Mouse (Mus musculus): ENCODE measurements around the gene Thoc6. TPM values are rescaled to one million over a fixed set of nuclear protein-coding genes. Genes with fewer than 3 reads are reported as not detected.

Gene Thoc6
- total and polyA plus RNA-seq, 2 experiments from 2014 or later: 23.2 to 35.2 TPM

GRCm38 (mm10) chr17:23627813-23628212 is 45.9 kb downstream of the Thoc6 start:
- Histone ChIP-seq H3K9ac (replicated peaks; ENCODE audit: low read depth, low read length) (no peak overlapping the region), H3K4me1 (ENCODE audit: control insufficient read depth, insufficient read depth) (no peaks in the 10 kb centered on the region), H3K4me2 (ENCODE audit: low read depth, low read length) (no peak overlapping the region), H3K9me3 (replicated peaks; ENCODE audit: control insufficient read depth, low read length) (no peaks in the 10 kb centered on the region), H3K27ac (ENCODE audit: low read depth) (no peak overlapping the region), H3K27me3 (ENCODE audit: control insufficient read depth, insufficient read depth, low read length) (0 out of 2 replicates have a peak, but pooled peaks cover 9% of the 10 kb centered on the region), H3K4me3 (ENCODE audit: low read depth, low read length) (no peak overlapping the region), H3K36me3 (replicated peaks; ENCODE audit: control insufficient read depth, insufficient read depth, low read length) (no peaks in the 10 kb centered on the region)
- WGBS: 33% methylated on average over 7 of the region's 7 CpGs
- ATAC-seq (ENCODE audit: insufficient read depth, low read depth) (no peak), DNase-seq (ENCODE audit: low spot score) (no peak)
- TF ChIP-seq EP300 (IDR thresholded peaks at IDR 0.05; ENCODE audit: low read depth): no peak
- TF ChIP-seq CTCF (IDR thresholded peaks at IDR 0.05; ENCODE audit: low read depth): no peak

- Histone ChIP-seq H3K4me3 (ENCODE audit: low read depth, low read length) (no peak overlapping the region), H3K9ac (replicated peaks; ENCODE audit: low read depth, low read length) (no peak overlapping the region), H3K27ac (ENCODE audit: low read depth) (no peak overlapping the region), H3K4me1 (ENCODE audit: control insufficient read depth, insufficient read depth) (no peaks in the 10 kb centered on the region), H3K4me2 (ENCODE audit: low read depth, low read length) (no peak overlapping the region), H3K27me3 (ENCODE audit: control insufficient read depth, insufficient read depth, low read length) (peaks cover 27% of the 10 kb centered on the region), H3K9me3 (replicated peaks; ENCODE audit: control insufficient read depth, low read length) (no peaks in the 10 kb centered on the region), H3K36me3 (replicated peaks; ENCODE audit: control insufficient read depth, insufficient read depth, low read length) (no peaks in the 10 kb centered on the region)
- DNase-seq (ENCODE audit: low spot score): no peak
- ATAC-seq (ENCODE audit: insufficient read depth, low read depth): no peak
- WGBS: 32% methylated on average over 7 of the region's 7 CpGs
- TF ChIP-seq CTCF (IDR thresholded peaks at IDR 0.05; ENCODE audit: low read depth) (no peak), EP300 (IDR thresholded peaks at IDR 0.05; ENCODE audit: low read depth) (no peak)
Measured at GRCm38 (mm10) chr17:23620351-23620750, 53.3 kb downstream of the Thoc6 start.

Other genes starting within 250 kb of the Thoc6 start
- gene Vmn2r117, start 194.2 kb downstream of the Thoc6 start, total RNA-seq (2014; rRNA removed; ENCODE audit: low replicate concordance): not detected in 2 replicates
- gene Vmn2r117, start 194.2 kb downstream of the Thoc6 start, polyA plus RNA-seq (2015; fragmentation: Nextera tagmentation; extraction: Ambion mirVana): not detected in 2 replicates
- gene Zfp213, start 109.6 kb downstream of the Thoc6 start, total RNA-seq (2014; rRNA removed; ENCODE audit: low replicate concordance): 12.6 and 21.4 TPM in 2 replicates
- gene Zfp213, start 109.6 kb downstream of the Thoc6 start, polyA plus RNA-seq (2015; fragmentation: Nextera tagmentation; extraction: Ambion mirVana): 9.6 and 9.8 TPM in 2 replicates
- 17.9 and 18.5 TPM in 2 replicates for gene Zfp13, start 74.4 kb downstream of the Thoc6 start, total RNA-seq (2014; rRNA removed; ENCODE audit: low replicate concordance)
- gene Zfp13, start 74.4 kb downstream of the Thoc6 start, polyA plus RNA-seq (2015; fragmentation: Nextera tagmentation; extraction: Ambion mirVana): 5.3 and 6.4 TPM in 2 replicates
- gene Zscan10, start 73.0 kb downstream of the Thoc6 start, total RNA-seq (2014; rRNA removed; ENCODE audit: low replicate concordance): not detected in 2 replicates
- gene Zscan10, start 73.0 kb downstream of the Thoc6 start, polyA plus RNA-seq (2015; fragmentation: Nextera tagmentation; extraction: Ambion mirVana): not detected in 2 replicates
- gene Mmp25, start 28.6 kb downstream of the Thoc6 start, total RNA-seq (2014; rRNA removed; ENCODE audit: low replicate concordance): 0.19 and 0.88 TPM in 2 replicates
- gene Mmp25, start 28.6 kb downstream of the Thoc6 start, polyA plus RNA-seq (2015; fragmentation: Nextera tagmentation; extraction: Ambion mirVana): 0.15 and 0.25 TPM in 2 replicates
- gene Bicdl2, start 13.4 kb downstream of the Thoc6 start, total RNA-seq (2014; rRNA removed; ENCODE audit: low replicate concordance): not detected in 2 replicates
- 0.05 and 0.10 TPM in 2 replicates for gene Bicdl2, start 13.4 kb downstream of the Thoc6 start, polyA plus RNA-seq (2015; fragmentation: Nextera tagmentation; extraction: Ambion mirVana)
- gene Hcfc1r1, start 286 bp downstream of the Thoc6 start, total RNA-seq (2014; rRNA removed; ENCODE audit: low replicate concordance): 214 and 322 TPM in 2 replicates
- 328 and 348 TPM in 2 replicates for gene Hcfc1r1, start 286 bp downstream of the Thoc6 start, polyA plus RNA-seq (2015; fragmentation: Nextera tagmentation; extraction: Ambion mirVana)
- gene Tnfrsf12a, start 3.6 kb upstream of the Thoc6 start, total RNA-seq (2014; rRNA removed; ENCODE audit: low replicate concordance): 275 and 286 TPM in 2 replicates
- 121 and 160 TPM in 2 replicates for gene Tnfrsf12a, start 3.6 kb upstream of the Thoc6 start, polyA plus RNA-seq (2015; fragmentation: Nextera tagmentation; extraction: Ambion mirVana)
- gene Cldn6, start 5.4 kb upstream of the Thoc6 start, total RNA-seq (2014; rRNA removed; ENCODE audit: low replicate concordance): not detected in 2 replicates
- gene Cldn6, start 5.4 kb upstream of the Thoc6 start, polyA plus RNA-seq (2015; fragmentation: Nextera tagmentation; extraction: Ambion mirVana): not detected in 2 replicates
- not detected in 2 replicates for gene Cldn9, start 10.1 kb upstream of the Thoc6 start, total RNA-seq (2014; rRNA removed; ENCODE audit: low replicate concordance)
- not detected in 2 replicates for gene Cldn9, start 10.1 kb upstream of the Thoc6 start, polyA plus RNA-seq (2015; fragmentation: Nextera tagmentation; extraction: Ambion mirVana)
- not detected in 2 replicates for gene 1520401A03Rik, start 48.9 kb upstream of the Thoc6 start, total RNA-seq (2014; rRNA removed; ENCODE audit: low replicate concordance)
- gene 1520401A03Rik, start 48.9 kb upstream of the Thoc6 start, polyA plus RNA-seq (2015; fragmentation: Nextera tagmentation; extraction: Ambion mirVana): not detected in 2 replicates
- gene Pkmyt1, start 52.5 kb upstream of the Thoc6 start, total RNA-seq (2014; rRNA removed; ENCODE audit: low replicate concordance): 18.2 and 21.7 TPM in 2 replicates
- gene Pkmyt1, start 52.5 kb upstream of the Thoc6 start, polyA plus RNA-seq (2015; fragmentation: Nextera tagmentation; extraction: Ambion mirVana): 8.6 and 9.0 TPM in 2 replicates
- 21.7 and 28.7 TPM in 2 replicates for gene Paqr4, start 67.0 kb upstream of the Thoc6 start, total RNA-seq (2014; rRNA removed; ENCODE audit: low replicate concordance)
- 13.6 and 15.8 TPM in 2 replicates for gene Paqr4, start 67.0 kb upstream of the Thoc6 start, polyA plus RNA-seq (2015; fragmentation: Nextera tagmentation; extraction: Ambion mirVana)
- gene Kremen2, start 72.0 kb upstream of the Thoc6 start, total RNA-seq (2014; rRNA removed; ENCODE audit: low replicate concordance): 0.97 TPM in 1 of 2 replicates, not detected in the other
- not detected in 2 replicates for gene Kremen2, start 72.0 kb upstream of the Thoc6 start, polyA plus RNA-seq (2015; fragmentation: Nextera tagmentation; extraction: Ambion mirVana)
- 54.5 and 72.2 TPM in 2 replicates for gene Flywch1, start 97.7 kb upstream of the Thoc6 start, total RNA-seq (2014; rRNA removed; ENCODE audit: low replicate concordance)
- gene Flywch1, start 97.7 kb upstream of the Thoc6 start, polyA plus RNA-seq (2015; fragmentation: Nextera tagmentation; extraction: Ambion mirVana): 32.4 and 34.8 TPM in 2 replicates
- 3.8 TPM in 1 of 2 replicates, not detected in the other for gene Flywch2, start 112.2 kb upstream of the Thoc6 start, total RNA-seq (2014; rRNA removed; ENCODE audit: low replicate concordance)
- gene Flywch2, start 112.2 kb upstream of the Thoc6 start, polyA plus RNA-seq (2015; fragmentation: Nextera tagmentation; extraction: Ambion mirVana): 4.5 and 4.9 TPM in 2 replicates
- 72.8 and 85.9 TPM in 2 replicates for gene Srrm2, start 116.7 kb upstream of the Thoc6 start, total RNA-seq (2014; rRNA removed; ENCODE audit: low replicate concordance)
- gene Srrm2, start 116.7 kb upstream of the Thoc6 start, polyA plus RNA-seq (2015; fragmentation: Nextera tagmentation; extraction: Ambion mirVana): 184 and 196 TPM in 2 replicates
- 767 and 972 TPM in 2 replicates for gene Elob, start 155.3 kb upstream of the Thoc6 start, total RNA-seq (2014; rRNA removed; ENCODE audit: low replicate concordance)
- 1,036 and 1,119 TPM in 2 replicates for gene Elob, start 155.3 kb upstream of the Thoc6 start, polyA plus RNA-seq (2015; fragmentation: Nextera tagmentation; extraction: Ambion mirVana)
- gene Prss33, start 162.2 kb upstream of the Thoc6 start, total RNA-seq (2014; rRNA removed; ENCODE audit: low replicate concordance): not detected in 2 replicates
- not detected in 2 replicates for gene Prss33, start 162.2 kb upstream of the Thoc6 start, polyA plus RNA-seq (2015; fragmentation: Nextera tagmentation; extraction: Ambion mirVana)
- gene Prss32, start 170.0 kb upstream of the Thoc6 start, total RNA-seq (2014; rRNA removed; ENCODE audit: low replicate concordance): not detected in 2 replicates
- gene Prss32, start 170.0 kb upstream of the Thoc6 start, polyA plus RNA-seq (2015; fragmentation: Nextera tagmentation; extraction: Ambion mirVana): not detected in 2 replicates
- not detected in 2 replicates for gene Prss41, start 170.3 kb upstream of the Thoc6 start, total RNA-seq (2014; rRNA removed; ENCODE audit: low replicate concordance)
- gene Prss41, start 170.3 kb upstream of the Thoc6 start, polyA plus RNA-seq (2015; fragmentation: Nextera tagmentation; extraction: Ambion mirVana): not detected in 2 replicates
- gene Prss21, start 194.2 kb upstream of the Thoc6 start, total RNA-seq (2014; rRNA removed; ENCODE audit: low replicate concordance): not detected in 2 replicates
- gene Prss21, start 194.2 kb upstream of the Thoc6 start, polyA plus RNA-seq (2015; fragmentation: Nextera tagmentation; extraction: Ambion mirVana): not detected in 2 replicates
- gene Dcpp1, start 207.0 kb upstream of the Thoc6 start, total RNA-seq (2014; rRNA removed; ENCODE audit: low replicate concordance): not detected in 2 replicates
- gene Dcpp1, start 207.0 kb upstream of the Thoc6 start, polyA plus RNA-seq (2015; fragmentation: Nextera tagmentation; extraction: Ambion mirVana): not detected in 2 replicates
- gene Dcpp2, start 207.0 kb upstream of the Thoc6 start, total RNA-seq (2014; rRNA removed; ENCODE audit: low replicate concordance): not detected in 2 replicates
- not detected in 2 replicates for gene Dcpp2, start 207.0 kb upstream of the Thoc6 start, polyA plus RNA-seq (2015; fragmentation: Nextera tagmentation; extraction: Ambion mirVana)
- not detected in 2 replicates for gene Dcpp3, start 243.6 kb upstream of the Thoc6 start, total RNA-seq (2014; rRNA removed; ENCODE audit: low replicate concordance)
- not detected in 2 replicates for gene Dcpp3, start 243.6 kb upstream of the Thoc6 start, polyA plus RNA-seq (2015; fragmentation: Nextera tagmentation; extraction: Ambion mirVana)

Measured in heart, postnatal 0 days (tissue).